Mouse (Mus musculus) liver, embryonic 13.5 days (tissue): ENCODE measurements around the gene Alyref. TPM values are rescaled to one million over a fixed set of nuclear protein-coding genes. Genes with fewer than 3 reads are reported as not detected.

Experiments
- ATAC-seq: fragments of 200-750 bp; cut with Nextera tagmentation; 2 replicates; pipeline ENCODE4 v1.8.0; 2017; ENCODE audit warnings: low read depth, mild to moderate bottlenecking, moderate number of reproducible peaks, moderate library complexity
- DNase-seq: peaks from one replicate; pipeline ENCODE4 v3.0.0; 2022
- H3K27ac ChIP-seq: fragments of 300-500 bp; sonication (generic); 2 replicates; pipeline ENCODE4 v1.5.1; 2015; ENCODE audit warnings: moderate library complexity, mild to moderate bottlenecking, inconsistent platforms
- H3K27me3 ChIP-seq: fragments of 300-500 bp; sonication (generic); 2 replicates; pipeline ENCODE4 v1.6.1; 2015; ENCODE audit warnings: mild to moderate bottlenecking, inconsistent platforms
- H3K36me3 ChIP-seq: fragments of 300-500 bp; sonication (generic); 2 replicates; pipeline ENCODE4 v1.6.1; 2015; ENCODE audit warnings: mild to moderate bottlenecking, inconsistent platforms
- H3K4me1 ChIP-seq: fragments of 300-500 bp; sonication (generic); replicated peaks from 2 replicates; pipeline ENCODE4 v1.6.1; 2015; ENCODE audit warnings: inconsistent platforms
- H3K4me2 ChIP-seq: fragments of 300-500 bp; sonication (generic); 2 replicates; pipeline ENCODE4 v1.6.1; 2015; ENCODE audit warnings: inconsistent platforms, mild to moderate bottlenecking, moderate library complexity
- H3K4me3 ChIP-seq: fragments of 300-500 bp; sonication (generic); replicated peaks from 2 replicates; pipeline ENCODE4 v1.5.1; 2015; ENCODE audit warnings: mild to moderate bottlenecking, inconsistent platforms
- H3K9ac ChIP-seq: fragments of 300-500 bp; sonication (generic); 2 replicates; pipeline ENCODE4 v1.6.1; 2015; ENCODE audit warnings: mild to moderate bottlenecking, inconsistent platforms
- H3K9me3 ChIP-seq: fragments of 300-500 bp; sonication (generic); replicated peaks from 2 replicates; pipeline ENCODE4 v1.6.1; 2016; ENCODE audit warnings: inconsistent platforms
- WGBS: fragments of 180-500 bp; shearing (Covaris S2); methylation state at CpG from one replicate; pipeline ENCODE4 v1.1.7; 2015; ENCODE audit not compliant: insufficient replicate concordance; 5-methylcytosine and 5-hydroxymethylcytosine counted together
- polyA plus RNA-seq: library from polyadenylated mRNA; unstranded; fragments of >200 nt; fragmentation: Nextera tagmentation; extraction: Ambion mirVana; gene quantifications from 2 replicates; pipeline ENCODE4 v1.2.1, GENCODE M21; 2015

Gene Alyref
- 379 and 416 TPM in 2 replicates for polyA plus RNA-seq

- Histone ChIP-seq H3K4me2 (peak within 1 kb of the TSS; percentile 98), H3K4me3 (peak within 1 kb of the TSS; percentile 99), H3K9ac (peak within 1 kb of the TSS; percentile 99), H3K4me1 (peaks cover 84% of the 10 kb centered on the region), H3K36me3 (peaks cover 68% of the 10 kb centered on the region), H3K27me3 (no peaks in the 10 kb centered on the region), H3K27ac (peak within 1 kb of the TSS; percentile 95), H3K9me3 (no peaks in the 10 kb centered on the region)
- ATAC-seq, result peak; percentile 97
- WGBS, result under 1% methylated on average over 88 of the region's 88 CpGs
- DNase-seq, result peak; percentile 92
These were observed at the start of gene Alyref, which contains the start of gene Anapc11 for GRCm38 (mm10) chr11:120598283-120598989. Gene Alyref, minus strand, starts transcription at chr11:120598365. Gene Anapc11, plus strand, starts transcription at chr11:120598421.

GRCm38 (mm10) chr11:120647047-120647830 is 49.1 kb upstream of the Alyref start:
- peak overlapping the region; percentile 38; the same call in 1 of the 2 replicates for H3K4me3 ChIP-seq
- DNase-seq, result no peak
- H3K27ac ChIP-seq, result no peak overlapping the region

GRCm38 (mm10) chr11:120643601-120643987 is 45.4 kb upstream of the Alyref start, which contains the start of gene Pycr1:
Gene Pycr1, minus strand, starts transcription at chr11:120643769.
- WGBS, result under 1% methylated on average over 15 of the region's 15 CpGs

More at GRCm38 (mm10) chr11:120647047-120647830, 49.1 kb upstream of the Alyref start:
- 75% methylated on average over 35 of the region's 35 CpGs for WGBS
- peaks cover 38% of the 10 kb centered on the region for H3K27me3 ChIP-seq
- peak overlapping the region; percentile 43 for H3K9ac ChIP-seq
- peak overlapping the region; percentile 64 for H3K4me2 ChIP-seq
- no peaks in the 10 kb centered on the region for H3K9me3 ChIP-seq
- ATAC-seq, result no peak
- H3K36me3 ChIP-seq, result no peaks in the 10 kb centered on the region
- peaks cover 32% of the 10 kb centered on the region for H3K4me1 ChIP-seq

GRCm38 (mm10) chr11:120642939-120643600 is 44.9 kb upstream of the Alyref start:
- H3K27me3 ChIP-seq, result peaks cover 39% of the 10 kb centered on the region
- H3K9ac ChIP-seq, result peak overlapping the region; percentile 74
- peak; percentile 32 for DNase-seq
- peaks cover 32% of the 10 kb centered on the region for H3K4me1 ChIP-seq
- H3K36me3 ChIP-seq, result no peaks in the 10 kb centered on the region
- H3K4me2 ChIP-seq, result peak overlapping the region; percentile 88
- peak overlapping the region; percentile 31; the same call in 1 of the 2 replicates for H3K27ac ChIP-seq
- H3K4me3 ChIP-seq, result peak overlapping the region; percentile 52
- ATAC-seq, result peak; percentile 57
- 3% methylated on average over 18 of the region's 18 CpGs for WGBS
- no peaks in the 10 kb centered on the region for H3K9me3 ChIP-seq

More at GRCm38 (mm10) chr11:120643601-120643987, 45.4 kb upstream of the Alyref start, which contains the start of gene Pycr1:
- H3K27me3 ChIP-seq, result peaks cover 42% of the 10 kb centered on the region
- H3K27ac ChIP-seq, result peak within 1 kb of the TSS; percentile 31; the same call in 1 of the 2 replicates
- H3K9me3 ChIP-seq, result no peaks in the 10 kb centered on the region
- peak; percentile 96 for DNase-seq
- peaks cover 35% of the 10 kb centered on the region for H3K4me1 ChIP-seq
- H3K4me3 ChIP-seq, result peak within 1 kb of the TSS; percentile 52
- peak within 1 kb of the TSS; percentile 74 for H3K9ac ChIP-seq
- no peaks in the 10 kb centered on the region for H3K36me3 ChIP-seq
- peak; percentile 99 for ATAC-seq
- peak within 1 kb of the TSS; percentile 88 for H3K4me2 ChIP-seq

- no peak overlapping the region for H3K4me2 ChIP-seq
- H3K4me1 ChIP-seq, result peaks cover 24% of the 10 kb centered on the region
- no peaks in the 10 kb centered on the region for H3K36me3 ChIP-seq
- ATAC-seq (no peak), DNase-seq (no peak)
- H3K9ac ChIP-seq, result 0 out of 2 replicates have a peak overlapping the region, but pooled peaks have one; percentile 74
- no peaks in the 10 kb centered on the region for H3K9me3 ChIP-seq
- H3K27me3 ChIP-seq, result peaks cover 27% of the 10 kb centered on the region
- WGBS, result 73% methylated on average over 8 of the region's 8 CpGs
- no peak overlapping the region for H3K27ac ChIP-seq
- no peak overlapping the region for H3K4me3 ChIP-seq
These were observed 43.7 kb upstream of the Alyref start for GRCm38 (mm10) chr11:120641869-120642268.

GRCm38 (mm10) chr11:120641255-120641654 is 43.1 kb upstream of the Alyref start:
- Histone ChIP-seq H3K4me3 (no peak overlapping the region), H3K27me3 (peaks cover 25% of the 10 kb centered on the region), H3K9me3 (no peaks in the 10 kb centered on the region), H3K4me2 (no peak overlapping the region), H3K9ac (no peak overlapping the region), H3K4me1 (peaks cover 24% of the 10 kb centered on the region), H3K36me3 (no peaks in the 10 kb centered on the region), H3K27ac (no peak overlapping the region)
- WGBS, result 60% methylated on average over 9 of the region's 9 CpGs
- ATAC-seq, result no peak
- DNase-seq, result no peak

GRCm38 (mm10) chr11:120634810-120635209 is 36.6 kb upstream of the Alyref start:
- H3K4me3 ChIP-seq, result peak overlapping the region; percentile 91; the same call in 1 of the 2 replicates
- H3K4me1 ChIP-seq, result peaks cover 47% of the 10 kb centered on the region
- H3K9me3 ChIP-seq, result no peaks in the 10 kb centered on the region
- ATAC-seq (no peak), DNase-seq (no peak)
- H3K9ac ChIP-seq, result 0 out of 2 replicates have a peak overlapping the region, but pooled peaks have one; percentile 99
- peaks cover 3% of the 10 kb centered on the region; the same call in 1 of the 2 replicates for H3K27me3 ChIP-seq
- WGBS, result 84% methylated on average over 5 of the region's 5 CpGs
- H3K36me3 ChIP-seq, result no peaks in the 10 kb centered on the region
- H3K4me2 ChIP-seq, result peak overlapping the region; percentile 85
- peak overlapping the region; percentile 100; the same call in 1 of the 2 replicates for H3K27ac ChIP-seq

GRCm38 (mm10) chr11:120633520-120634343 is 35.6 kb upstream of the Alyref start, which contains the start of gene Mafg:
Gene Mafg, minus strand, starts transcription at chr11:120633600.
- Histone ChIP-seq H3K27me3 (no peaks in the 10 kb centered on the region), H3K36me3 (peaks cover 10% of the 10 kb centered on the region), H3K27ac (peak within 1 kb of the TSS; percentile 100), H3K9ac (peak within 1 kb of the TSS; percentile 99), H3K4me1 (peaks cover 58% of the 10 kb centered on the region), H3K4me3 (peak within 1 kb of the TSS; percentile 91), H3K9me3 (no peaks in the 10 kb centered on the region), H3K4me2 (peak within 1 kb of the TSS; percentile 85)
- DNase-seq (peak; percentile 92), ATAC-seq (peak; percentile 73)
- WGBS, result 8% methylated on average over 58 of the region's 58 CpGs

GRCm38 (mm10) chr11:120632559-120633519 is 34.7 kb upstream of the Alyref start:
- Histone ChIP-seq H3K4me1 (peaks cover 65% of the 10 kb centered on the region), H3K4me3 (peak overlapping the region; percentile 91), H3K36me3 (peaks cover 15% of the 10 kb centered on the region), H3K27ac (peak overlapping the region; percentile 100), H3K9ac (peak overlapping the region; percentile 99), H3K4me2 (peak overlapping the region; percentile 85), H3K9me3 (no peaks in the 10 kb centered on the region), H3K27me3 (no peaks in the 10 kb centered on the region)
- under 1% methylated on average over 102 of the region's 116 CpGs for WGBS
- ATAC-seq (peak; percentile 75), DNase-seq (peak; percentile 78)
